Mouse (Mus musculus): ENCODE results near the gene Ablim1. TPM values are rescaled to one million over a fixed set of nuclear protein-coding genes. Genes with fewer than 3 reads are reported as not detected.

Ablim1 gene
- polyA plus RNA-seq, 1 experiment from 2014 or later, result 57.3 TPM

- WGBS, result 89% methylated on average over 12 of the region's 12 CpGs
- Histone ChIP-seq H3K36me3 (ENCODE audit: control insufficient read depth, insufficient read depth, low read length) (no peaks in the 10 kb centered on the region), H3K27ac (ENCODE audit: low read depth, low read length) (no peak overlapping the region), H3K9ac (ENCODE audit: low read depth, low read length) (no peak overlapping the region), H3K27me3 (replicated peaks; ENCODE audit: control insufficient read depth, insufficient read depth, low read length) (no peaks in the 10 kb centered on the region), H3K4me1 (ENCODE audit: control insufficient read depth, insufficient read depth, low read depth, low read length) (no peaks in the 10 kb centered on the region), H3K4me2 (ENCODE audit: low read length) (no peak overlapping the region), H3K9me3 (ENCODE audit: control insufficient read depth, low read length) (no peaks in the 10 kb centered on the region), H3K4me3 (ENCODE audit: low read length) (no peak overlapping the region)
- ATAC-seq, result no peak
Observed at GRCm38 (mm10) chr19:57352337-57352935, 37.7 kb upstream of the Ablim1 start.

GRCm38 (mm10) chr19:57349096-57349495 lies 34.4 kb upstream of the Ablim1 start:
- no peaks in the 10 kb centered on the region for H3K27me3 ChIP-seq (replicated peaks; ENCODE audit: control insufficient read depth, insufficient read depth, low read length)
- H3K36me3 ChIP-seq (ENCODE audit: control insufficient read depth, insufficient read depth, low read length), result no peaks in the 10 kb centered on the region
- H3K9me3 ChIP-seq (ENCODE audit: control insufficient read depth, low read length), result 0 out of 2 replicates have a peak, but pooled peaks cover 2% of the 10 kb centered on the region
- no peak overlapping the region for H3K4me3 ChIP-seq (ENCODE audit: low read length)
- H3K4me2 ChIP-seq (ENCODE audit: low read length), result no peak overlapping the region
- no peak overlapping the region for H3K27ac ChIP-seq (ENCODE audit: low read depth, low read length)
- ATAC-seq, result no peak
- H3K4me1 ChIP-seq (ENCODE audit: control insufficient read depth, insufficient read depth, low read depth, low read length), result no peaks in the 10 kb centered on the region
- no peak overlapping the region for H3K9ac ChIP-seq (ENCODE audit: low read depth, low read length)

DNA sequence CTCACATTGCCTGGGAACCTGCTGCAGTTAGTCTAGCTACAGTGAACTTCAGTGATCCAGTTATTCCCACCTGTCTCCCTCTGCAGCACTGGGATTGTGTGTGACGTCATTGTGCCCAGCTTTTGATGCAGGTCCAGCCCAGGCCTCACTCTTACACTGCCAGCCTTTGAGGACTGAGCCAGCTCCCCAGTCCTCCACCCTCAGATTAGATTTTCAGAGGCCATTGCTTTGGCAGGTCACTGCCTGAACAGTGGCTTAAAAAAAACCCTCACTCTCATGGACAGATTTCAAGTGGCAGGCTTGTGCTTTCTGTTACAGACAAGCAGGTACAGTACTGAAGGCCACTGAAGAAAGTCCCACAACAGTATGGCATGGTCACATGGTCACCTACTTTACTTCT lies 30.0 kb upstream of the Ablim1 start:
- Histone ChIP-seq H3K4me3 (ENCODE audit: low read length) (no peak overlapping the region), H3K36me3 (ENCODE audit: control insufficient read depth, insufficient read depth, low read length) (no peaks in the 10 kb centered on the region), H3K27ac (ENCODE audit: low read depth, low read length) (no peak overlapping the region), H3K4me1 (ENCODE audit: control insufficient read depth, insufficient read depth, low read depth, low read length) (no peaks in the 10 kb centered on the region), H3K9me3 (ENCODE audit: control insufficient read depth, low read length) (0 out of 2 replicates have a peak, but pooled peaks cover 2% of the 10 kb centered on the region), H3K9ac (ENCODE audit: low read depth, low read length) (no peak overlapping the region), H3K4me2 (ENCODE audit: low read length) (no peak overlapping the region), H3K27me3 (replicated peaks; ENCODE audit: control insufficient read depth, insufficient read depth, low read length) (no peaks in the 10 kb centered on the region)
- 86% methylated on average over 1 of the region's 1 CpGs for WGBS
- no peak for ATAC-seq

- Histone ChIP-seq H3K36me3 (ENCODE audit: control insufficient read depth, insufficient read depth, low read length) (no peaks in the 10 kb centered on the region), H3K27me3 (replicated peaks; ENCODE audit: control insufficient read depth, insufficient read depth, low read length) (no peaks in the 10 kb centered on the region), H3K9me3 (ENCODE audit: control insufficient read depth, low read length) (0 out of 2 replicates have a peak, but pooled peaks cover 2% of the 10 kb centered on the region), H3K4me3 (ENCODE audit: low read length) (no peak overlapping the region), H3K4me2 (ENCODE audit: low read length) (no peak overlapping the region), H3K9ac (ENCODE audit: low read depth, low read length) (no peak overlapping the region), H3K4me1 (ENCODE audit: control insufficient read depth, insufficient read depth, low read depth, low read length) (no peaks in the 10 kb centered on the region), H3K27ac (ENCODE audit: low read depth, low read length) (no peak overlapping the region)
- no peak for ATAC-seq
- 88% methylated on average over 5 of the region's 5 CpGs for WGBS
Observed at GRCm38 (mm10) chr19:57343860-57344259, 29.1 kb upstream of the Ablim1 start.

DNA sequence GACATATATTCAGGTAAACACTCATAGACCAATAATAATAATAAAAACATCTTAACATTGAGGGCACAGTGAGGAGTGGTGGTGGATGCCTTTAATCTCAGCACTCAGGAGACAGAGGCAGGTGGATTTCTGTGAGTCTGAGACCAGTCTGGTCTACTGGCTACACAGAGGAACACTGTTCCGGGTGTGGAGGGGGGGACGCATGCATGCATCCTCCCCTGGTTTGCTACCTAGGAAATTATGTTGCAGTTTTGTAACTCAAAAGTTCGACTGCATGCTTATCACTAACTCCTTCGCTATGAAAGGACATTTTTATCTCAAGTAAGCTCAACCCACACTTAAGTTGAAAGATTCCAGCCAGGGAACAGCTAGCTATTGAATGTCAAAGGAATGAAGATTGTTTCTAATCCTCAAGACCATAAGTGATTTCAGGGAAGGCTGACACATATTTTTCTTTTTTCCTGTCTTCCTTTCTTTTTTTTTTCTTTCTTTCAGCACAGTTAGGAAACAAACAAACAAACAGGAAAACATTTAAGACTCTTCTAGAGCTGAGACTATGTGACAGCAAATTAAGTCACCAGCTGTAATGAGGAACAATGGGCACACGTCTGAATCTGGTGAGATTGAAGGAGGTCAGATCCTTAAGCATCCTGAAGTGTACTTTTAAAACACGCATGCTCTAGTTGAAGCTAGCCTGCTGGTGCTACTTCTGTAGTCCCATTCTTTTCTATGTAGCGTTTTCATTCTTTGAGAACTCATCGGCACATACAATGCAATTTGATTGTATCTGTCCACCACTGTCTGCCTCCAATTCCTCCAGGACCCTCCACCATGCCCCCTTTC lies 26.4 kb upstream of the Ablim1 start:
- no peaks in the 10 kb centered on the region for H3K27me3 ChIP-seq (replicated peaks; ENCODE audit: control insufficient read depth, insufficient read depth, low read length)
- no peaks in the 10 kb centered on the region for H3K36me3 ChIP-seq (ENCODE audit: control insufficient read depth, insufficient read depth, low read length)
- no peaks in the 10 kb centered on the region for H3K9me3 ChIP-seq (ENCODE audit: control insufficient read depth, low read length)
- no peak overlapping the region for H3K4me2 ChIP-seq (ENCODE audit: low read length)
- no peak for ATAC-seq
- no peaks in the 10 kb centered on the region for H3K4me1 ChIP-seq (ENCODE audit: control insufficient read depth, insufficient read depth, low read depth, low read length)
- no peak overlapping the region for H3K27ac ChIP-seq (ENCODE audit: low read depth, low read length)
- no peak overlapping the region for H3K9ac ChIP-seq (ENCODE audit: low read depth, low read length)
- no peak overlapping the region for H3K4me3 ChIP-seq (ENCODE audit: low read length)
- WGBS, result 85% methylated on average over 8 of the region's 8 CpGs

DNA sequence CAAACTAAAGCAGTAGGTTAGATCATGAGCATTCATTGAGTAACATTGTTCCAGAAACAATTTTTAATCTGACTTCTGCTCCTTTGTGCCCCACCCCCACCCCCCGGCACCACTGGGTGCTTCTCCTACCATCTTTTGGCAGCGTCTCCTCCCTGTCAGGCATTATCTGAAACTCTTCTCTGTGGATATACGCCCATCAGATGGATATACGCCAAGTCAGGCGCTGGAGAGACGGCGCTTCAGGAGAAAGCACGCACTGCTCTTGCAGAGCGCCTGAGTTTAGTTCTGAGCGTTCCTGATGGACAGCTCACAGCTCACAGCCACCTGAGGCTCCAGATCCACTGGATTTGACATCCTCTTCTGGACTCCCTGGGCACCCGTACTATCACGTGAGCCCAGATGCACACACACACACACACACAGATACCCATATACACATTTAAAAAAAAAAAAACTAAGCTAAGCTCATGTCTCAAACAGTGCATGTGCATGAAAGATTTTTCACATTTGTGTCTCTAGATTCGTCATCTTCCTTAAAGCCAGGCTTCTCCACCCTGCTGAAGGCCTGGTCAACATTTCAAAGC lies 24.7 kb upstream of the Ablim1 start:
- no peaks in the 10 kb centered on the region for H3K4me1 ChIP-seq (ENCODE audit: control insufficient read depth, insufficient read depth, low read depth, low read length)
- no peaks in the 10 kb centered on the region for H3K9me3 ChIP-seq (ENCODE audit: control insufficient read depth, low read length)
- no peak for ATAC-seq
- no peaks in the 10 kb centered on the region for H3K27me3 ChIP-seq (replicated peaks; ENCODE audit: control insufficient read depth, insufficient read depth, low read length)
- no peak overlapping the region for H3K4me2 ChIP-seq (ENCODE audit: low read length)
- no peak overlapping the region for H3K27ac ChIP-seq (ENCODE audit: low read depth, low read length)
- H3K9ac ChIP-seq (ENCODE audit: low read depth, low read length), result no peak overlapping the region
- no peaks in the 10 kb centered on the region for H3K36me3 ChIP-seq (ENCODE audit: control insufficient read depth, insufficient read depth, low read length)
- no peak overlapping the region for H3K4me3 ChIP-seq (ENCODE audit: low read length)
- WGBS, result 83% methylated on average over 13 of the region's 13 CpGs

- no peak for ATAC-seq
- H3K27me3 ChIP-seq (replicated peaks; ENCODE audit: control insufficient read depth, insufficient read depth, low read length), result no peaks in the 10 kb centered on the region
- H3K36me3 ChIP-seq (ENCODE audit: control insufficient read depth, insufficient read depth, low read length), result no peaks in the 10 kb centered on the region
- H3K4me1 ChIP-seq (ENCODE audit: control insufficient read depth, insufficient read depth, low read depth, low read length), result no peaks in the 10 kb centered on the region
- no peaks in the 10 kb centered on the region for H3K9me3 ChIP-seq (ENCODE audit: control insufficient read depth, low read length)
- H3K27ac ChIP-seq (ENCODE audit: low read depth, low read length), result no peak overlapping the region
- H3K9ac ChIP-seq (ENCODE audit: low read depth, low read length), result no peak overlapping the region
- H3K4me3 ChIP-seq (ENCODE audit: low read length), result no peak overlapping the region
- 52% methylated on average over 8 of the region's 8 CpGs for WGBS
- no peak overlapping the region for H3K4me2 ChIP-seq (ENCODE audit: low read length)
Observed at GRCm38 (mm10) chr19:57335135-57335534, 20.4 kb upstream of the Ablim1 start.

DNA sequence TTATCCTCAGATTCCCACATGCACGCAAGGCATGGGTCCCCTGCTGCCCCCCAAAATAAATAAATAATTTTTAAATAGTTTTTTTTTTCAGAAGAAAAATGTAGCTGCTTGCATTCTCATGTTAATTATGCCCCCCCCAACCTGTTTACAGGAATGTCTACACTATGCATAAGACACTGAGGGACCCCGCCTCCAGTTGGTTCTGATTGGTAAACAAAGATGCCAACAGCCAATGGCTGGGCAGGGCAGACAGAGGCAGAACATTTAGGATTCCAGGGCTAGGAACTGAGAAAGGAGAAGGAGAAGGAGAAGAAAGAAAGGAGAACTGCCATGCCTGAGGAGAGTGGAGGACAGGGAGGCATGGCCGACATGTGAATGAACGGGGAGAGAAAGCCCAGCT lies 18.6 kb upstream of the Ablim1 start:
- Histone ChIP-seq H3K36me3 (ENCODE audit: control insufficient read depth, insufficient read depth, low read length) (no peaks in the 10 kb centered on the region), H3K27ac (ENCODE audit: low read depth, low read length) (no peak overlapping the region), H3K27me3 (replicated peaks; ENCODE audit: control insufficient read depth, insufficient read depth, low read length) (no peaks in the 10 kb centered on the region), H3K9me3 (ENCODE audit: control insufficient read depth, low read length) (no peaks in the 10 kb centered on the region), H3K4me3 (ENCODE audit: low read length) (no peak overlapping the region), H3K4me1 (ENCODE audit: control insufficient read depth, insufficient read depth, low read depth, low read length) (no peaks in the 10 kb centered on the region), H3K4me2 (ENCODE audit: low read length) (no peak overlapping the region), H3K9ac (ENCODE audit: low read depth, low read length) (no peak overlapping the region)
- no peak for ATAC-seq
- WGBS, result 85% methylated on average over 4 of the region's 4 CpGs

- Histone ChIP-seq H3K4me3 (ENCODE audit: low read length) (no peak overlapping the region), H3K27ac (ENCODE audit: low read depth, low read length) (no peak overlapping the region), H3K9me3 (ENCODE audit: control insufficient read depth, low read length) (no peaks in the 10 kb centered on the region), H3K9ac (ENCODE audit: low read depth, low read length) (no peak overlapping the region), H3K27me3 (replicated peaks; ENCODE audit: control insufficient read depth, insufficient read depth, low read length) (no peaks in the 10 kb centered on the region), H3K4me2 (ENCODE audit: low read length) (no peak overlapping the region), H3K36me3 (ENCODE audit: control insufficient read depth, insufficient read depth, low read length) (no peaks in the 10 kb centered on the region), H3K4me1 (ENCODE audit: control insufficient read depth, insufficient read depth, low read depth, low read length) (no peaks in the 10 kb centered on the region)
- no peak for ATAC-seq
- WGBS, result 88% methylated on average over 6 of the region's 6 CpGs
Observed at GRCm38 (mm10) chr19:57331237-57331636, 16.5 kb upstream of the Ablim1 start.
